Mouse (Mus musculus): ENCODE data around the gene C2cd4d.

DNA sequence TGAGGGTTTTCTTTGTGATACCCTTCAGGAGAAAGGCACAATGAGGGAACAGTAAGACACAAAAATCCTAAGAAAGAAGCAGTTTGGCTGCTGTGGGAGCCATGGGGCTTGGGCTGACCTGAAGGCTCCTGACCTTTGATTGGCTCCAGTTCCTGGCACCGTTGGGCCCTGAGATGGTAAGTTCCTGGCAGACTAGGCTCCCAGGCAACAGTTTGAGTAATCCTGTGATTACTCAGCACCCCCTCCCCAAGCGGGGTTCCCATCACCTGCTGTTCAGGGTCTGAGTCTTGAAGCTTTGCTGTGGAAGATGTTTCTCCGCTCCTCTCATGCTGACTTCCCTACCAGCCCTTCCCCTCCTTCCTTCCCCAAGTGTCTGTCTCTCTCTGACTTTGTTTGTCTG, 21.2 kb downstream of the C2cd4d start:
- TF ChIP-seq CTCF (IDR thresholded peaks at IDR 0.05; ENCODE audit: low read depth, low read length): no peak
- TF ChIP-seq POLR2A (IDR thresholded peaks at IDR 0.05; ENCODE audit: extremely low read depth, insufficient read depth, low read length): no peak

All from liver, adult 2 months (tissue).